Mouse (Mus musculus): ENCODE results near the gene A130010J15Rik. TPM values are rescaled to one million over a fixed set of nuclear protein-coding genes. Genes with fewer than 3 reads are reported as not detected.

The A130010J15Rik gene
- total and polyA plus RNA-seq, 3 experiments, result 9.1 to 22.4 (median 18.6) TPM

DNA sequence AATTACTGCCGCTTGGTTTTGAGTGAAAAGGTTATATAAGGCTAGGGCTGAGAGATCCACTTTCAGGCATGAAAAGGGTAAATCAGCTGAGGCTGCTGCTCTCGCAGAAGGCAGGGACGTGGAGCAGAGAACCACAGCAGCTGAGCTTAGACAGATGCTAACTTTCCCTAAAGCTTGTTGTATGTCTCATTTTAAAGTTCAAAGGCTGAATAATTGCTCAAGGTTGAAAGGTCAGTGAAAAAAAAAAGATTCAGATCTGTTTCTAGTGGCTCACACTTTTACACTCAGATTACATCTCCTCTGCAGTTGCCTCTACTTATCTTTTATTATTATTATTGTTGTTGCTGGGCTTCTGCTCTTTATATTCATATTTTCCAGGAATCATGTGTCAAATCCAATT is 57.7 kb downstream of the A130010J15Rik start:
- H3K4me2 ChIP-seq (ENCODE audit: insufficient read depth, low read depth, poor library complexity, severe bottlenecking), result no peak overlapping the region
- DNase-seq (ENCODE audit: extremely low read depth), result no peak

GRCm38 (mm10) chr1:193226114-193226513 is 58.3 kb downstream of the A130010J15Rik start:
- H3K9me3 ChIP-seq (replicated peaks; ENCODE audit: low read length), result no peaks in the 10 kb centered on the region
- no peak overlapping the region for H3K4me3 ChIP-seq (replicated peaks in 1 of 3; ENCODE audit: low read depth in 2 of 3, low read length in 2 of 3, poor library complexity in 1 of 3)
- H3K79me2 ChIP-seq (replicated peaks; ENCODE audit: control insufficient read depth, extremely low read depth, insufficient read depth, poor library complexity, severe bottlenecking), result no peaks in the 10 kb centered on the region
- no peak overlapping the region for H3K4me2 ChIP-seq (ENCODE audit: insufficient read depth, low read depth, poor library complexity, severe bottlenecking)
- peaks cover 11 to 68% of the 10 kb centered on the region in 2 experiments for H3K4me1 ChIP-seq (ENCODE audit: control insufficient read depth in 1 of 2, insufficient read depth in 2 of 2)
- H3K27ac ChIP-seq (ENCODE audit: insufficient read depth, low read depth), result no peak overlapping the region
- DNase-seq (ENCODE audit: extremely low read depth), result no peak
- dilution Hi-C loops (cut with MboI; ENCODE audit: extremely low pct_ligation_motif_present, extremely low pct_unique_long_range_greater_than_20kb, low sequenced_read_pairs), result no loop called here
- TF ChIP-seq JUN (IDR thresholded peaks at IDR 0.05; ENCODE audit: insufficient read depth, low read depth, low read length) (no peak), ELF1 (IDR thresholded peaks at IDR 0.05; ENCODE audit: low read depth, low read length) (no peak), MYC (IDR thresholded peaks at IDR 0.05; ENCODE audit: low read depth, low read length) (no peak), RCOR1 (conservative IDR thresholded peaks at IDR 0.05; ENCODE audit: low read depth, low read length) (no peak), ZC3H11A (IDR thresholded peaks at IDR 0.05; ENCODE audit: low read depth, low read length) (no peak), CHD2 (IDR thresholded peaks at IDR 0.05; ENCODE audit: low read length) (no peak), NRF1 (IDR thresholded peaks at IDR 0.05; ENCODE audit: low read depth, low read length) (no peak), GABPA (IDR thresholded peaks at IDR 0.05; ENCODE audit: insufficient replicate concordance, low read depth, low read length) (no peak), MAZ (IDR thresholded peaks at IDR 0.05; ENCODE audit: low read depth, low read length) (no peak), E2F4 (IDR thresholded peaks at IDR 0.05; ENCODE audit: insufficient replicate concordance, low read depth, low read length) (no peak), MAFK (IDR thresholded peaks at IDR 0.05; ENCODE audit: insufficient replicate concordance, low read length) (no peak), POLR2AphosphoS2 (IDR thresholded peaks at IDR 0.05; ENCODE audit: low read depth, low read length) (no peak), EP300 (IDR thresholded peaks at IDR 0.05; ENCODE audit: low read length) (no peak), KAT2A (IDR thresholded peaks at IDR 0.05; ENCODE audit: insufficient replicate concordance, low read length) (no peak), SMC3 (IDR thresholded peaks at IDR 0.05; ENCODE audit: low read depth, low read length) (no peak), MAX (IDR thresholded peaks at IDR 0.05; ENCODE audit: low read length) (no peak), ZMIZ1 (IDR thresholded peaks at IDR 0.05; ENCODE audit: low read depth, low read length) (no peak), MXI1 (IDR thresholded peaks at IDR 0.05; ENCODE audit: low read depth, low read length) (no peak), POLR2A (IDR thresholded peaks at IDR 0.05; ENCODE audit: low read depth, low read length) (no peak)
- H3K9ac ChIP-seq (ENCODE audit: insufficient read depth, low read depth), result no peak overlapping the region
- H3K36me3 ChIP-seq (replicated peaks in 1 of 2; ENCODE audit: control insufficient read depth in 1 of 2, insufficient read depth in 1 of 2, low read length in 1 of 2), result peaks cover 0 to 58% of the 10 kb centered on the region in 2 experiments
- in situ Hi-C loops (cut with MboI; ENCODE audit: low pct_ligation_motif_present, low pct_unique_long_range_greater_than_20kb, low sequenced_read_pairs), result no loop called here
- H3K27me3 ChIP-seq (replicated peaks), result no peaks in the 10 kb centered on the region

More for the DNA sequence above, 57.7 kb downstream of the A130010J15Rik start:
- Histone ChIP-seq H3K4me1 (ENCODE audit: control insufficient read depth in 1 of 2, insufficient read depth in 2 of 2) (peaks cover 9 to 68% of the 10 kb centered on the region in 2 experiments; a peak in 3 of 4 replicates), H3K79me2 (replicated peaks; ENCODE audit: control insufficient read depth, extremely low read depth, insufficient read depth, poor library complexity, severe bottlenecking) (no peaks in the 10 kb centered on the region), H3K9me3 (replicated peaks; ENCODE audit: low read length) (no peaks in the 10 kb centered on the region), H3K4me3 (replicated peaks in 1 of 3; ENCODE audit: low read depth in 2 of 3, low read length in 2 of 3, poor library complexity in 1 of 3) (no peak overlapping the region), H3K9ac (ENCODE audit: insufficient read depth, low read depth) (no peak overlapping the region), H3K36me3 (replicated peaks in 1 of 2; ENCODE audit: control insufficient read depth in 1 of 2, insufficient read depth in 1 of 2, low read length in 1 of 2) (peaks cover 0 to 63% of the 10 kb centered on the region in 2 experiments), H3K27me3 (replicated peaks) (no peaks in the 10 kb centered on the region), H3K27ac (ENCODE audit: insufficient read depth, low read depth) (no peak overlapping the region)
- dilution Hi-C loops (cut with MboI; ENCODE audit: extremely low pct_ligation_motif_present, extremely low pct_unique_long_range_greater_than_20kb, low sequenced_read_pairs) (no loop called here), in situ Hi-C loops (cut with MboI; ENCODE audit: low pct_ligation_motif_present, low pct_unique_long_range_greater_than_20kb, low sequenced_read_pairs) (no loop called here)
- TF ChIP-seq TBP (conservative IDR thresholded peaks at IDR 0.05; ENCODE audit: low read depth, low read length), result no peak
- TF ChIP-seq KAT2A (IDR thresholded peaks at IDR 0.05; ENCODE audit: insufficient replicate concordance, low read length), result no peak
- TF ChIP-seq E2F4 (IDR thresholded peaks at IDR 0.05; ENCODE audit: insufficient replicate concordance, low read depth, low read length), result no peak
- TF ChIP-seq EP300 (IDR thresholded peaks at IDR 0.05; ENCODE audit: low read length), result no peak
- TF ChIP-seq CHD2 (IDR thresholded peaks at IDR 0.05; ENCODE audit: low read length), result no peak
- no peak for TF ChIP-seq TCF12 (IDR thresholded peaks at IDR 0.05; ENCODE audit: low read depth, low read length)
- TF ChIP-seq RCOR1 (conservative IDR thresholded peaks at IDR 0.05; ENCODE audit: low read depth, low read length), result no peak
- TF ChIP-seq GABPA (IDR thresholded peaks at IDR 0.05; ENCODE audit: insufficient replicate concordance, low read depth, low read length), result no peak
- no peak for TF ChIP-seq NELFE (IDR thresholded peaks at IDR 0.05; ENCODE audit: low read depth, low read length)
- no peak for TF ChIP-seq JUND (conservative IDR thresholded peaks at IDR 0.05; ENCODE audit: low read depth, low read length)

Measured in CH12.LX (cell line).